Mouse (Mus musculus) forebrain, embryonic 14.5 days (tissue): ENCODE results near the gene Mfng. TPM values are rescaled to one million over a fixed set of nuclear protein-coding genes. Genes with fewer than 3 reads are reported as not detected.

Experiments used
- ATAC-seq: fragments of 200-750 bp; cut with Nextera tagmentation; 2 replicates; pipeline ENCODE4 v1.8.0; 2017; ENCODE audit warnings: mild to moderate bottlenecking, moderate library complexity
- DNase-seq: peaks from one replicate; pipeline ENCODE4 v3.0.0-alpha.2; 2015; ENCODE audit warnings: low spot score
- H3K27ac ChIP-seq: fragments of 300-500 bp; sonication (generic); 2 replicates; pipeline ENCODE4 v1.5.1; 2014; ENCODE audit warnings: low read depth, mild to moderate bottlenecking, control low read depth, low read length, moderate library complexity
- H3K27me3 ChIP-seq: fragments of 300-500 bp; sonication (generic); replicated peaks from 2 replicates; pipeline ENCODE4 v1.6.1; 2014; ENCODE audit warnings: low read length, control low read depth, mixed read lengths; ENCODE audit not compliant: control insufficient read depth, insufficient read depth
- H3K36me3 ChIP-seq: fragments of 300-500 bp; sonication (generic); 2 replicates; pipeline ENCODE4 v1.6.1; 2014; ENCODE audit warnings: low read length, control low read depth; ENCODE audit not compliant: control insufficient read depth, insufficient read depth
- H3K4me1 ChIP-seq: fragments of 300-500 bp; sonication (generic); 2 replicates; pipeline ENCODE4 v1.6.1; 2014; ENCODE audit warnings: antibody characterized with exemption, low read length, control low read depth; ENCODE audit not compliant: control insufficient read depth, insufficient read depth
- H3K4me2 ChIP-seq: fragments of 300-500 bp; sonication (generic); 2 replicates; pipeline ENCODE4 v1.6.1; 2014; ENCODE audit warnings: mild to moderate bottlenecking, control low read depth, low read length
- H3K4me3 ChIP-seq: fragments of 300-500 bp; sonication (generic); 2 replicates; pipeline ENCODE4 v1.5.1; 2014; ENCODE audit warnings: low read depth, low read length, control low read depth
- H3K9ac ChIP-seq: fragments of 300-500 bp; sonication (generic); 2 replicates; pipeline ENCODE4 v1.6.1; 2014; ENCODE audit warnings: mild to moderate bottlenecking, low read length, control low read depth, moderate library complexity
- H3K9me3 ChIP-seq: fragments of 300-500 bp; sonication (generic); replicated peaks from 2 replicates; pipeline ENCODE4 v1.6.1; 2016; ENCODE audit warnings: low read length, control low read depth, mixed read lengths; ENCODE audit not compliant: control insufficient read depth
- WGBS: fragments of 180-500 bp; shearing (Covaris S2); extraction: QIAGEN DNeasy Blood & Tissue Kit; methylation state at CpG from one replicate; pipeline ENCODE4 v1.1.7; 2014; 5-methylcytosine and 5-hydroxymethylcytosine counted together
- polyA plus RNA-seq: library from polyadenylated mRNA; unstranded; fragments of >200 nt; fragmentation: Nextera tagmentation; extraction: Ambion mirVana; gene quantifications from 2 replicates; pipeline ENCODE4 v1.2.1, GENCODE M21; 2014

The Mfng gene
- polyA plus RNA-seq, 1 experiment from 2014 or later, result 51.5 TPM

- Histone ChIP-seq H3K9me3 (no peaks in the 10 kb centered on the region), H3K27ac (no peak overlapping the region), H3K9ac (no peak overlapping the region), H3K4me3 (no peak overlapping the region), H3K4me1 (no peaks in the 10 kb centered on the region), H3K27me3 (peaks cover 8% of the 10 kb centered on the region), H3K36me3 (no peaks in the 10 kb centered on the region), H3K4me2 (no peak overlapping the region)
- DNase-seq, result no peak
- ATAC-seq, result no peak
- WGBS, result 49% methylated on average over 25 of the region's 25 CpGs
Observed at GRCm38 (mm10) chr15:78796196-78797059, 23.2 kb upstream of the Mfng start.

DNA sequence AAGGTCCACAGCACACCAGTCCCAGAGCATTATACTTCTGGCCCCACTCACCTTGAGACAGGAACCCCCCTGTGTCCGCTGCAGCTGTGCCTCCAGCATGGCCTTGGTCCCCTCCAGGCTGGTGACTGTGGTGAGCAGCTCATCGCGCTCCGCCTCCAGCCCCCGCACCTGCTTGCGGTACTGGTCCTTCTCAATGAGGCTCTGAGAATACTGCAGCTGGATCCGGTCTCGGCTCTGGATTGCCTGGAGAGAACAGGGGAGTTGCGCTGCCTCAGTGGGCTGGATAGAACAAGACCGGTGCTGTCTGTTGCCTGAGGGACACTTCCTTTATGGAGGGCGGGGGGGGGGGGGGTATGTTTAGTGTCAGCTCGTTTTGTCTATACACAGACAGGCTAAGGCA, 17.7 kb upstream of the Mfng start:
- DNase-seq, result no peak
- no peak overlapping the region for H3K4me2 ChIP-seq
- no peaks in the 10 kb centered on the region for H3K9me3 ChIP-seq
- H3K9ac ChIP-seq, result no peak overlapping the region
- peaks cover 3% of the 10 kb centered on the region; the same call in 1 of the 2 replicates for H3K4me1 ChIP-seq
- no peak overlapping the region for H3K4me3 ChIP-seq
- no peaks in the 10 kb centered on the region for H3K27me3 ChIP-seq
- no peak overlapping the region for H3K27ac ChIP-seq
- no peak for ATAC-seq
- H3K36me3 ChIP-seq, result no peaks in the 10 kb centered on the region
- WGBS, result 81% methylated on average over 12 of the region's 12 CpGs

GRCm38 (mm10) chr15:78790451-78790850, 17.2 kb upstream of the Mfng start:
- H3K9ac ChIP-seq, result no peak overlapping the region
- no peak overlapping the region for H3K27ac ChIP-seq
- ATAC-seq (no peak), DNase-seq (no peak)
- H3K4me3 ChIP-seq, result no peak overlapping the region
- WGBS, result 73% methylated on average over 4 of the region's 4 CpGs
- no peak overlapping the region for H3K4me2 ChIP-seq
- peaks cover 6% of the 10 kb centered on the region for H3K4me1 ChIP-seq
- no peaks in the 10 kb centered on the region for H3K9me3 ChIP-seq
- no peaks in the 10 kb centered on the region for H3K27me3 ChIP-seq
- H3K36me3 ChIP-seq, result no peaks in the 10 kb centered on the region

DNA sequence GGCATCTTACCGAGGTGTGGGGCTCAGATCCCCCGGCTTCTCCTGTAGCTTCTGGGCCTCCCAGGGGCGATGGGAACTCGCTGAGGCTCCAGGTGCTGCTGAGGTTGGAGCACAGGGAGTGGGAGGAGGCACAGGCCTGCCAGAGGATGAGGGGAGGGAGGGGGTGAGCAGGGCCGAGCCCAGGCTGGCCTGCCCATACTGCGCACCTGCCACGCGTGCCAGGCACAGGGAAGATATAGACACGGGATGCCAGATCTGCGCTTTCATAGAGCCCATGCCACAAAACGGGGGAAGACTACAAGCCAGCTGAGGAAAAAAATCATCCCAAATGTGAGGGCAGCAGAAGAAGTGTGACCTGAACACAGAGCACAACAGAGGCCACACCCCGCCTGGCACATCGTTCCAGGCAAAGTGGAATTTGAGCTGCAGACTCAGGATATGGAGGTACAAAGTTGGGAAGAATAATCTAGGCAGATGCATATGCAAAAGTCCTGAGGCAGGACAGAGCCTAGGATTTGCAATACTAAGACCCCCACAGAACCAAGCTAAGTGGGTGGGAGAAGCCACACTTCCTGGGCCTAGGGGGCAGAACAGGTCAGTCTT, 16.5 kb upstream of the Mfng start:
- no peak overlapping the region for H3K27ac ChIP-seq
- H3K9ac ChIP-seq, result no peak overlapping the region
- H3K4me2 ChIP-seq, result no peak overlapping the region
- H3K27me3 ChIP-seq, result no peaks in the 10 kb centered on the region
- H3K36me3 ChIP-seq, result no peaks in the 10 kb centered on the region
- no peaks in the 10 kb centered on the region for H3K9me3 ChIP-seq
- no peak overlapping the region for H3K4me3 ChIP-seq
- ATAC-seq (no peak), DNase-seq (no peak)
- WGBS, result 85% methylated on average over 13 of the region's 13 CpGs
- peaks cover 6% of the 10 kb centered on the region for H3K4me1 ChIP-seq

DNA sequence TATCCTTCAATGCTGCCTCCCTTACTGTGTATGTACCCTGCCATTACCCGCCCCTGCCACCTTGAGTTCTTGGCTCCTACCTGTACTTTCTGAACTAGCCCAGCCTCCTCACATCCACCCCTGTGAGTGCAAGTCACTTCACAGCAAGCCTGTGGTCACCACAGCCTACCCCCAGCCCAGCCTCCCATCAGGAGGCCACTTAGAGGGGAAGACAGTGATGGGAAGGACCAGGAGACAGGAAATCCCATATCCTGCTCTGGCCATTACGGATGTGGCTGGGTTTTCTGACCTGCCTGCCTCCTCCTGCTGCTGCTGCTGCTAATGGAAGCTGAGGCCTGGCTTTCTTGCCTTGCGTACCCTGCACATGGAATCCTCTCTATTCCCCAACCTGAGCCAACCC, 14.8 kb upstream of the Mfng start:
- Histone ChIP-seq H3K4me3 (no peak overlapping the region), H3K9me3 (no peaks in the 10 kb centered on the region), H3K27ac (0 out of 2 replicates have a peak overlapping the region, but pooled peaks have one; percentile 0), H3K4me1 (peaks cover 6% of the 10 kb centered on the region), H3K9ac (no peak overlapping the region), H3K27me3 (no peaks in the 10 kb centered on the region), H3K4me2 (no peak overlapping the region), H3K36me3 (no peaks in the 10 kb centered on the region)
- ATAC-seq, result no peak
- DNase-seq, result no peak
- 76% methylated on average over 3 of the region's 3 CpGs for WGBS

DNA sequence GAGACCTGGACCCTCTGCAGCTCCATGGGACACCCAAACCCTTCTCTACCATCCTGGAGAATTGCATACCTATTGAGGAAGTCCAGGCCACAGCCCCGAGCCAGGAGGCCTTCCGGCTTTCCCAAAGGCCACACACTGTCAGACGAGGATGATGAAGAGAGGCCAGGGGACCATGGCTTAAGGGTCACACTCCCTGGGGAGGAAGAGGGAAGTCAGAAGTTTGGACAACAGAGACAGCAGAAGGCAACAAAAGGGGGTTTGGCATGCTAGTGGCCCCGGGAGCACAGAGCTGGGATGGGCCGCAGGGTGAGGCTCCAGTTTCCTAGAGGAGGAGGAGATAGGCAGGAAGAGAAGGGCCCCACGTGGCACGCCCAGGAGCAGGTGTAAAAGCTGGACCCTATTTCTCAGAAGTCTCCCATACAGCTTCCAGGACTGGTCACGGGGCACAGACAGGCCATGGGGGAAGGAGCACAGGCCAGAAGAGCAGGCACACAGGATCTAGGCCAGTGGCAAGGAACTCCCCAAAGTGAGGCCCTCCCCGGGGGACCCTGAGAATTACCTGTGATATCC, 14.1 kb upstream of the Mfng start:
- Histone ChIP-seq H3K4me1 (peaks cover 6% of the 10 kb centered on the region), H3K9ac (no peak overlapping the region), H3K4me2 (no peak overlapping the region), H3K4me3 (no peak overlapping the region), H3K27me3 (no peaks in the 10 kb centered on the region), H3K9me3 (no peaks in the 10 kb centered on the region), H3K36me3 (no peaks in the 10 kb centered on the region), H3K27ac (peak overlapping the region; percentile 0; the same call in 1 of the 2 replicates)
- 83% methylated on average over 9 of the region's 9 CpGs for WGBS
- DNase-seq, result no peak
- no peak for ATAC-seq

GRCm38 (mm10) chr15:78786411-78786818, 13.1 kb upstream of the Mfng start:
- ATAC-seq, result no peak
- Histone ChIP-seq H3K27me3 (no peaks in the 10 kb centered on the region), H3K9me3 (no peaks in the 10 kb centered on the region), H3K4me2 (no peak overlapping the region), H3K4me3 (no peak overlapping the region), H3K4me1 (peaks cover 6% of the 10 kb centered on the region), H3K36me3 (no peaks in the 10 kb centered on the region), H3K27ac (no peak overlapping the region), H3K9ac (0 out of 2 replicates have a peak overlapping the region, but pooled peaks have one; percentile 13)
- DNase-seq, result no peak
- WGBS, result 77% methylated on average over 9 of the region's 9 CpGs

DNA sequence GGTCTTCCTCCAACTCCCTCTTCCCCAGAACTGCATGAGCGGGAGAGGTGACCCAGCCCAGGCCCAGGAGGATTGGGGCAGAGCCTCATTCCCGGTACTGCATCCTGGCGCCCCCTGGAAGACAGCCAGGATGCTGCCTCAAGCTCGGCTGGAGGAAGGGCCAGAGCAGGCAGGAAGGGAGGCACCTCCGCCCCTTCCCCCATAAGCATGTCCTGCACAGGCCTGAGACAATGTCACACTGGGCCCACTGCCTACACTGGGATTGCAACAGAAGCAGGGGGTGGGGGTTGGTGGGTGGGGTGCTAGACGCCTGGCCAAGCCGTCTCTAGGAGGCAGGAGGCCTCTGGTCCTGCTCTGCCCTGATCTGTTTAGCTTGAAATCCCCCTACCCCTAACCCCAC, 12.7 kb upstream of the Mfng start:
- peak; percentile 36 for DNase-seq
- H3K27me3 ChIP-seq, result no peaks in the 10 kb centered on the region
- H3K9ac ChIP-seq, result 0 out of 2 replicates have a peak overlapping the region, but pooled peaks have one; percentile 13
- peaks cover 6% of the 10 kb centered on the region for H3K4me1 ChIP-seq
- no peak overlapping the region for H3K4me2 ChIP-seq
- WGBS, result 18% methylated on average over 7 of the region's 7 CpGs
- H3K36me3 ChIP-seq, result no peaks in the 10 kb centered on the region
- no peak overlapping the region for H3K4me3 ChIP-seq
- H3K27ac ChIP-seq, result no peak overlapping the region
- no peaks in the 10 kb centered on the region for H3K9me3 ChIP-seq
- ATAC-seq, result peak; percentile 34; the same call in 1 of the 2 replicates

GRCm38 (mm10) chr15:78785258-78785657, 12.0 kb upstream of the Mfng start:
- Histone ChIP-seq H3K9me3 (no peaks in the 10 kb centered on the region), H3K9ac (no peak overlapping the region), H3K4me1 (peaks cover 6% of the 10 kb centered on the region), H3K4me3 (no peak overlapping the region), H3K4me2 (no peak overlapping the region), H3K27ac (no peak overlapping the region), H3K27me3 (no peaks in the 10 kb centered on the region), H3K36me3 (no peaks in the 10 kb centered on the region)
- no peak for DNase-seq
- no peak for ATAC-seq
- WGBS, result 92% methylated on average over 7 of the region's 7 CpGs
